Mouse (Mus musculus) thymus, adult 2 months (tissue): ENCODE measurements around the gene Ccdc85a. TPM values are rescaled to one million over a fixed set of nuclear protein-coding genes. Genes with fewer than 3 reads are reported as not detected.
A peak's percentile ranks its signal among the peaks of the same experiment; 100 is the strongest.
"Not testable (repeated sequence)": the region's sequence is repeated elsewhere in the genome, so short reads cannot be mapped to it uniquely, and the experiment has no call there.

ENCODE experiments used
- DNase-seq: peaks from one replicate; pipeline ENCODE4 v3.0.0; 2021
- H3K27ac ChIP-seq: fragments of 200-500 bp; 2 replicates; pipeline ENCODE4 v1.5.1; 2012; ENCODE audit warnings: low read length, control low read depth; ENCODE audit not compliant: control insufficient read depth, insufficient read depth
- H3K27me3 ChIP-seq: fragments of 200-500 bp; 2 replicates; pipeline ENCODE4 v1.6.1; 2012; ENCODE audit warnings: mild to moderate bottlenecking, low read length, moderate library complexity, mixed read lengths; ENCODE audit not compliant: control insufficient read depth, insufficient read depth
- H3K36me3 ChIP-seq: fragments of 200-500 bp; 2 replicates; pipeline ENCODE4 v1.6.1; 2012; ENCODE audit warnings: mild to moderate bottlenecking, low read length, moderate library complexity; ENCODE audit not compliant: control insufficient read depth, insufficient read depth
- H3K4me1 ChIP-seq: fragments of 200-500 bp; replicated peaks from 2 replicates; pipeline ENCODE4 v1.6.1; 2012; ENCODE audit warnings: low read length; ENCODE audit not compliant: control insufficient read depth, insufficient read depth
- H3K4me3 ChIP-seq: fragments of 200-500 bp; 2 replicates; pipeline ENCODE4 v1.5.1; 2012; ENCODE audit warnings: mild to moderate bottlenecking, low read length, control low read depth, moderate library complexity; ENCODE audit not compliant: control insufficient read depth, insufficient read depth
- CTCF ChIP-seq: fragments of 200-500 bp; IDR thresholded peaks from 2 replicates; pipeline ENCODE4 v1.5.1; 2012; ENCODE audit warnings: mild to moderate bottlenecking, control low read depth, low read length, moderate library complexity, borderline replicate concordance; ENCODE audit not compliant: control insufficient read depth, poor library complexity, insufficient read depth; ENCODE audit errors: extremely low read depth
- POLR2A ChIP-seq: fragments of 200-500 bp; IDR thresholded peaks from 2 replicates; pipeline ENCODE4 v1.6.1; 2012; ENCODE audit warnings: mild to moderate bottlenecking, low read length, control low read depth, moderate library complexity; ENCODE audit not compliant: control insufficient read depth, poor library complexity, insufficient read depth; ENCODE audit errors: extremely low read depth
- WGBS: fragments of 180-500 bp; shearing (Covaris S2); methylation state at CpG from one replicate; pipeline ENCODE4 v1.1.7; 2018; 5-methylcytosine and 5-hydroxymethylcytosine counted together
- polyA plus RNA-seq: library from polyadenylated mRNA; depleted of rRNA; stranded (reverse); fragments of >200 nt; gene quantifications from 2 replicates; pipeline ENCODE4 v1.2.3, GENCODE M21; 2012; rRNA removed

Gene Ccdc85a
- polyA plus RNA-seq, 1 experiment, result 0.58 TPM

DNA sequence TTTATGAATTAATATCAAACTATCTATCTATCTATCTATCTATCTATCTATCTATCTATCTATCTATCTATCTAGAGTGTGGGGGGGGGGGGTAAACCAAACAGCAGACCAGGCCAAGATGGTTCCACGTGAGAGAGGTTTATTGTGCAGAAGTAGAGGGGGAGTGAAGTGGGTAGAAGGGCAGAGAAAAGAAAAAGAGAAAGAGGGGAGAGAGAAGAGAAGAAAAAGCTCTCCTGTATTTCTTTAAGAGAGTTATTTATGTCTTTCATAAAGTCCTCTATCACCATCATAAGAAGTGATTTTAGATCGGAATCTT lies 218.2 kb downstream of the Ccdc85a start:
- Histone ChIP-seq H3K36me3 (no peaks in the 10 kb centered on the region), H3K27me3 (no peaks in the 10 kb centered on the region), H3K4me1 (peaks cover 8% of the 10 kb centered on the region), H3K4me3 (no peak overlapping the region), H3K27ac (no peak overlapping the region)
- no peak for DNase-seq
- TF ChIP-seq POLR2A, result no peak
- no peak for TF ChIP-seq CTCF
- WGBS, result 43% methylated on average over 2 of the region's 2 CpGs

DNA sequence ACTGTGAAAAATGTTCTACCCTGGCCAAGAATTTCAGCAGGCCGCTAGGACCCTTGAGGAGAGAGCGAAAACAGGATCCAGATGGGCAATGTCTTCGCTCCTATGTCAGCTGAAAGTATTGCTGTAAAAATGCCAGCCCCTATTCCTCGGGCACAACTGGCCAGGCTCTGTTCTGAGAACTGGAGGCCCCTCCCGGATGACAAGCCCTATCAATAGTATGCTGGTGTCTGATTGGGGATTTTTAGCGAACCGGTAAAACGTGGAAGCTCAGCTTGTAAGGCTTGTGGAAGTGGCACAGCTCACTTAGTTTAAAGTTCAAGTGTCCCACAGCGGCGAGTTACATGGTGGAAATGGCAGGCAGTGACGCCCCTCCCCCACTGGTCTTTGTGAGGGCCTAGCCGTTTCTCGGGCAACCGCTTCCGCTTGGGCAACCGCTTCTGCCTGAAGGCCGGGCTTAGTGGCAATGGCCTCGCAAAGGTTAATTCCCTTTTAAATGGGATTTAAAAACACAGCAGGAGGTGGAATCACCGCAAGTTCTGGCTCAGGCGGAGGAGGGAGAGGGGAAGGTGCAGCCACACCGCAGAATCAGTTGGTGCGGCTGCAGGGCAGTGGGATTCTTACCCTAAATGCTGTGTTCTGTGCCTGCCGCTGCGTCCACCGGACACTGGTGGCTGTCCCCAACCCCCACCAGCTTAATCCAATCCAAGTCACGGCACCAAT lies 218.8 kb downstream of the Ccdc85a start:
- Histone ChIP-seq H3K27me3 (no peaks in the 10 kb centered on the region), H3K4me3 (peak overlapping the region; percentile 24), H3K4me1 (peaks cover 8% of the 10 kb centered on the region), H3K36me3 (no peaks in the 10 kb centered on the region), H3K27ac (no peak overlapping the region)
- 13% methylated on average over 26 of the region's 26 CpGs for WGBS
- TF ChIP-seq CTCF, result no peak
- TF ChIP-seq POLR2A, result no peak
- peak; percentile 60 for DNase-seq

DNA sequence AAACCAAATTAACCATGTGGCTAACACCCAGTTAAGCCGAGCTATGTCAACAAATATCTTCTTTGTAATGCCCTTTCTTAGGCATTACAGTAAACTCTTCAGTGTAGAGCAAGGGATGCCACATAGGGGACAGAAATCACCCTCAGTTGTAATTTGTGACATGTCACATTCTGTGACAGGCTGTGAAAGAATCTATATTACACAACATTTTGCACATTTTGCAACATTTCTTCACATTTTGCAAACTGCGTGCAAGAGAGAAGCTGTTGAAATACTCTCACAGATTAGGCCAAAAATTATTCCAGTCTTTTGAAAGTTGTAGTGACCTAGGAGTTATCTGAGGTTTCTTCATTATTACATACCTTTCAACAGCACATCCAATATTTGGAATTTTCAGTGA lies 240.7 kb downstream of the Ccdc85a start:
- Histone ChIP-seq H3K27ac (no peak overlapping the region), H3K36me3 (no peaks in the 10 kb centered on the region), H3K4me1 (no peaks in the 10 kb centered on the region), H3K4me3 (no peak overlapping the region), H3K27me3 (no peaks in the 10 kb centered on the region)
- TF ChIP-seq CTCF (no peak), POLR2A (no peak)
- no peak for DNase-seq
- 97% methylated on average over 2 of the region's 2 CpGs for WGBS

DNA sequence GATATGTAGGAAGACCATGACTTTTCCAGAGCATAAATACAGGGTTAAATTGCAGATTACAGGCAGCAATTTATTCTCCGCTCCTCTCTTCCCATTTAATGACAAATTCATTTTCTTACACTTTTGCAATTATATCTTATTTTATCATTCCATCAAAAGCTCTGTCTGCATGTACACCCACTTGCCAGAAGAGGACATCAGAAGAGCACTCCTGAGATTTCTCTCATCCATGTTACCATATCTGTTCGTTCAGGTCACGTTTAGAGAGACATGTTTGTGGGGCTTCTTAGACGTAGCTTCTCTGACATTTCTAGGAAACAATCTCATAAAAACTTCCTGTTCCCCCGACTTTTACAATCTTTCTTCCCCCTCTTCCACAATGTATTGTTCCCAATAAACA lies 242.2 kb downstream of the Ccdc85a start:
- Histone ChIP-seq H3K27me3 (no peaks in the 10 kb centered on the region), H3K4me1 (no peaks in the 10 kb centered on the region), H3K27ac (no peak overlapping the region), H3K4me3 (no peak overlapping the region), H3K36me3 (no peaks in the 10 kb centered on the region)
- no peak for DNase-seq
- 51% methylated on average over 5 of the region's 5 CpGs for WGBS
- no peak for TF ChIP-seq CTCF
- TF ChIP-seq POLR2A, result no peak

DNA sequence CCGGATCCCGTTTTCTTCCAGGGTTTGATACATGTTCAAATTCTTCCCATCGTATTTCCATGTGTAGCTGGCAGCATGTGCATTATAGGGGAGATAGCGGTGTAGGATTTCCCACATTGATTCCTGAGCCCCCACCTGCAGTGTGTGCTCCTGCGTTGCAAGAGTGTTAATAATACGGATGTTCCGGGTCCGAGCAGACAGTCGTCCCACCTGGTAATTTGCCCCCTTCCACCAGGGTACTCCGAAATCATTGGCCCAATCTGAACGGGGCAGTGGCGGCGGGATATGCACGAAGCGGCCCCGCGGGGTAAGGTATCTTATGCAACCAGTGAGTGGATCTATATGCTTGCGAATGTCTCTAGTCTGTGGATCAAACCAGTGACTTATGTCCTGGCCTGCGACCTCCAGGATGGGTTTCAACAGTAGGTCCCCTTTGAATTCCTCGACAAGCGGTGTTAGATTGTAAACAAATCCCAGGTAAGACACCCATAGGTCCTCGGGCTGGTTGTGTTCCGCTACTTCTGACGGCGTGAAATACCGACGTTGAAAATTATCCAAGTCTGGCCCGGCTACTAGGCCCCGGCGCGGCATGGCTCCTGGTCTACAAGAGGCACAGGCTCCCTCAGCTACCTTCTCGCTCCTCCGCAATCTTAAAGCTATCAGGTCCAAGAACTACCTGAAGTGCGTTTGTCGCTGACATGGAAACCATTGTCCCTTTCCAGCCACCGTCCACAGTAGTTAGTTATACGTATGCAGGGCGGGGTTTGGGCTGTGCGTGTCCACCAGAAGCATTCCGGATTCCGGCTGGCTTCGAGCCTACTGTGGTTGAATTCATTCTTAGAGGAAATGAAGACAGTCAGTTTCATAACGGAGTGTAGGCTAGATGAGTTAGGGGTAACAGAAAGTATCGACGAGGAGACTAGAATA lies 244.6 kb downstream of the Ccdc85a start, which contains the start of gene Gm6685:
Gene Gm6685 (minus strand): TSS at position 644 of the 927 bp plus-strand sequence.
- DNase-seq, H3K27me3 ChIP-seq, H3K4me3 ChIP-seq, H3K36me3 ChIP-seq, H3K27ac ChIP-seq, H3K4me1 ChIP-seq: not testable (repeated sequence)
- 94% methylated on average over 45 of the region's 45 CpGs for WGBS

Other genes with a start within 250 kb of the Ccdc85a start
- gene Gm6685, start 244.5 kb downstream of the Ccdc85a start, polyA plus RNA-seq, result 1.3 and 1.6 TPM in 2 replicates